Mouse (Mus musculus) right cerebral cortex, postnatal 10 days (tissue): Measurements from ENCODE around the gene Ctcfl.

Experiments
- DNase-seq, 2 experiments: peaks; one replicate each; pipeline ENCODE4 v3.0.0; 2021; ENCODE audit warnings: low spot score in 2 of 2

The Ctcfl gene

DNA sequence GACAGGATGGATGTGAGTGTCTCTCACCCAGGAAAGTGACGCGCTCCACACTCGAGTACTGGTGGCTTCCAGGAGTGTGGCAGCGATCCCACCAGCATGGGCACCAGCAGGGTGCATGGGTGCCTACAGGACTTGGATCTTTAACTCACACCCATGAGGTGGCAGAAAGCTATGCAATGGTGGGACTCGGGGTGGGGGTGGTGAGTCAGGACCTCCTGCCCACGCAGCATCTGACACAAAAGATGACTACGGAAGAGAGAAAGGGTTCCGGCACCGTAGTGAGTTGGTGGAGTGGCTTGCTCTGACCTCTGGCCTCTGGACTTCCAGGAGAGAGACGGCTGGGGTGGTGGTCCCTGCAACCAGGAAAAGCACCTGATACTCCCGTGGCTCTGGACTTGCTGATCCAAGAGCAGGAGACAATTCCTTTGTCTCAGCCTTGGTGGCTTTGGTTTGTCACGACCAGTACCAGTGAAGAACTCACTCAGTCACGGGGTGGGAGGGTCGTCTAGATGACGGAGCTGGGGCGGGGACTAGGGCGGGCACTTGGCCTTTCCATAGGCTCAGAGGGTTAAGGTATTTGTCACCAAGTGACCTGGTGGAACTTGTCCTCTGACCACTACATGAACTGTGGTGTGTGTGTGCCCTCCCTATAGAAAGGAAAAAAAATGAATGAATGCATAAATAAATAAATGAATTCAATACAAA is 71.1 kb downstream of the Ctcfl start:
- DNase-seq = no peak

DNA sequence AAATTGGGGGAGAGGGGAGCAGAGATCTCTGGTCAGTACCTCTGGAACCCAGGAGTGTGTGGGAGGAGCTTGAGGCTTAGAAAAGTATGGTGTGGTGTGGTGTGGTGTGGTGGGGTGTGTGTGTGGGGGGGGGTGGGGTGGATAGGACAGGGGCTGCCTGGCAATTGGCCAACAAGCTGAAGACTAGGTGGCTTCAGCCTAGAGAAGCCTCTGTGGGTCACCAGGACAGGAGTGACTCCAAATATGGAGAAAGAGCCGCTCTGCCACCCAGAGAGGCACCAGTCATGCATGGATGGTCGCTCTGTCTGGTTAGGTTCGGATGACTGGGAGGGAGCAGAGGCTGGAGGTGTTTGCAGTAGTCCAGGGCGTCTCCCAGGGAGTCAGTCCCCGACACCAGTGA is 71.9 kb downstream of the Ctcfl start:
- DNase-seq = no peak

DNA sequence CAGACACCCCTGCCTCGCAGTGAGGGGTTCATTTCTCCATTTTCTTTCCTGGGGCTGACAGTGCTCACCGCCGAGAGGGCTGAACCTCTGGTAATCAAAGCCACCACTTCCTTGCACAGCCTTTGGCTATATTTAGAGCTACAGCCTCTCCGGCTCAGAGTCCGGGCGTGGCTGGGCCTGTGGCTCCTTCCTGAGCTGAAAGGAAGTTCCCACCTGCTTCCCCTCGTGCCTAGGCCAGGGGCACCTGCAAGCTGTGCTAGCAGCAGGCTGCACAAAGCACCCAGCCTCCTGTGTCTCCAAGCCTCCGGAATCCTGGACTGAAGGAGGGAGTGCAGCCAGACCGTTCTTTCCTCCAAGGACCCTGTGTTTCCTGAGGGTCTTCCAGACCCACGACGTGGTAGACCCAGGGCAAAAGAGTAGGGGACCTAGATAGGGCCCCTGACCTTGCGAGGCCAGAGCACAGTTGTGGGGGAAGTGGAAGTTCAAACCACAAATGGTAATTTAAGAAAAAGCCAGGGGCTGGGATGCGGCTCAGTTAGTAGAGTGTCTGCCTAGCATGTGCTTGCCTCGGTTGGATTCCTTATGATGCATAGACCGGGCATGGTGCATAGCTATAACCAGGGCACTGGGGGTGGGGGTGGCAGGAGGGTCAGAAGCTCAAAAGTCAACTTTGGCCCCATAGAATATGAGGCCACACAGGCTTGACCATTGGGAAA is 72.6 kb downstream of the Ctcfl start:
- DNase-seq = no peak

DNA sequence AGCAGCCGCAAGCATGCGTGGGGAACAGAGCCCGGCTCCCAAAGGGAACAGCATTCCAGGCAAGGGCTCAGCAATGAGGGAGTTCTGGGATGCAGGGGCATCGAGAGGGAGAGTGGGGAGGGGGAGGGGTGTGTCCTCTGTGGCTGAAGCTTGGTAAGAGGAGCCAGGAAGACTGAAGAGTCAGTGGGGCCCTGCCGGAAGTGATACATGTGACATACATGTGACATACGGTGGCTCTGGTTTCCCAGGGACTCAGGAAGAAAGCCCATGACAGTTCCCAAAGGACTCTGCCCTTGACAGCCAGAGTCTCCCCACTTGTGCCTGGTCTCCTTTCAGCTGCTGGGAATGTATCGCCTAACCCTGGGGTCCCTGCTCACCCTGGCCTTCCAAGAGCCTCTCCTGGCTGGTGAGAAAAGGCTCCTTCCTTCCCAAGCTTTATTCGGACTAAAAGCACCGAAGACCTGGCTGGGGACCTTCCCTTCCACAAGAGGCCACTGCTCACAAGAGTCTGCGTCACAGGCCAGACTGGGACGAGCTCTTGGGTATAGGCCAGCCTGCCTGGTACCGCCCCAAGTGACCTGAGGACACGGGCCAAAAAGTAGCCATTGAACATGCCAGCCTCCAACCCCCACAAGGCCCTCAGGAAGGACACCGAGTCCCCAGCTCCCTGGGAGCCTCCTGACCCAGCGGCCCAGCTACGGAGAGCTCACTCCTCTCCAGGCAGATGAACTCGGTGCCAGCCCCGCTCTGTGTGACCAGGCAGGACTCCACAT is 74.9 kb downstream of the Ctcfl start:
- no peak for DNase-seq
